Mouse (Mus musculus) liver, embryonic 14.5 days (tissue): ENCODE results near the gene Sdk2. TPM values are rescaled to one million over a fixed set of nuclear protein-coding genes. Genes with fewer than 3 reads are reported as not detected.

Experiments used
- ATAC-seq: fragments of 200-750 bp; cut with Nextera tagmentation; 2 replicates; pipeline ENCODE4 v1.8.0; 2017; ENCODE audit warnings: moderate number of reproducible peaks, mild to moderate bottlenecking, moderate library complexity; ENCODE audit not compliant: insufficient read depth
- DNase-seq, 3 experiments: peaks; one replicate each; pipeline ENCODE4 v3.0.0-alpha.2; 2012 to 2013; ENCODE audit warnings: low read depth in 3 of 3, low spot score in 3 of 3
- H3K27ac ChIP-seq: fragments of 300-500 bp; sonication (generic); 2 replicates; pipeline ENCODE4 v1.5.1; 2014; ENCODE audit warnings: moderate library complexity, mild to moderate bottlenecking, control low read depth, inconsistent platforms
- H3K27me3 ChIP-seq: fragments of 300-500 bp; sonication (generic); 2 replicates; pipeline ENCODE4 v1.6.1; 2014; ENCODE audit warnings: mild to moderate bottlenecking, low read length, moderate library complexity; ENCODE audit not compliant: control insufficient read depth, insufficient read depth
- H3K36me3 ChIP-seq: fragments of 300-500 bp; sonication (generic); replicated peaks from 2 replicates; pipeline ENCODE4 v1.6.1; 2014; ENCODE audit warnings: low read depth; ENCODE audit not compliant: control insufficient read depth, insufficient read depth
- H3K4me1 ChIP-seq, 2 experiments: fragments of 200-500 bp in 1 of 2; fragments of 300-500 bp in 1 of 2; sonication (generic) in 1 of 2; replicated peaks; 2 replicates each; pipeline ENCODE4 v1.6.1; 2012 to 2014; ENCODE audit warnings: antibody characterized with exemption in 1 of 2, inconsistent platforms in 1 of 2, low read length in 1 of 2; ENCODE audit not compliant: control insufficient read depth in 2 of 2, insufficient read depth in 2 of 2
- H3K4me2 ChIP-seq: fragments of 300-500 bp; sonication (generic); 2 replicates; pipeline ENCODE4 v1.6.1; 2014; ENCODE audit warnings: low read depth, mild to moderate bottlenecking, control low read depth, moderate library complexity
- H3K4me3 ChIP-seq, 2 experiments: fragments of 200-500 bp in 1 of 2; fragments of 300-500 bp in 1 of 2; sonication (generic) in 1 of 2; 2 replicates each; pipeline ENCODE4 v1.5.1; 2012 to 2014; ENCODE audit warnings: low read depth in 2 of 2, low read length in 2 of 2, mild to moderate bottlenecking in 2 of 2, control low read depth in 1 of 2, inconsistent platforms in 1 of 2, moderate library complexity in 1 of 2; ENCODE audit not compliant: insufficient read depth in 1 of 2
- H3K9ac ChIP-seq: fragments of 300-500 bp; sonication (generic); replicated peaks from 2 replicates; pipeline ENCODE4 v1.6.1; 2014; ENCODE audit warnings: mild to moderate bottlenecking, control low read depth, moderate library complexity
- H3K9me3 ChIP-seq: fragments of 300-500 bp; sonication (generic); 2 replicates; pipeline ENCODE4 v1.6.1; 2016; ENCODE audit warnings: low read length, mixed read lengths; ENCODE audit not compliant: control insufficient read depth
- CTCF ChIP-seq: IDR thresholded peaks from 2 replicates; pipeline ENCODE4 v1.5.1; 2016; ENCODE audit warnings: antibody characterized with exemption, low read depth, control low read depth
- EP300 ChIP-seq: IDR thresholded peaks from 2 replicates; pipeline ENCODE4 v1.6.1; 2016; ENCODE audit warnings: antibody characterized with exemption, low read depth
- WGBS: fragments of 180-500 bp; shearing (Covaris S2); extraction: QIAGEN DNeasy Blood & Tissue Kit; methylation state at CpG from one replicate; pipeline ENCODE4 v1.1.7; 2014; ENCODE audit not compliant: insufficient replicate concordance; 5-methylcytosine and 5-hydroxymethylcytosine counted together
- polyA plus RNA-seq, 2 experiments: library from polyadenylated mRNA; depleted of rRNA in 1 of 2; stranded (reverse) in 1 of 2; unstranded in 1 of 2; fragments of >200 nt; fragmentation: Nextera tagmentation in 1 of 2; extraction: Ambion mirVana in 1 of 2; gene quantifications; 2 replicates each; pipeline versions ENCODE4 v1.2.1 to v1.2.3; 2012 to 2014

Sdk2 gene
- polyA plus RNA-seq, 2 experiments = 0.09 to 0.13 TPM

GRCm38 (mm10) chr11:113737553-113737854 lies 329.3 kb downstream of the Sdk2 start:
- WGBS = 65% methylated on average over 3 of the region's 3 CpGs
- Histone ChIP-seq H3K27me3 (no peaks in the 10 kb centered on the region), H3K27ac (no peak overlapping the region), H3K9me3 (no peaks in the 10 kb centered on the region), H3K4me3 (no peak overlapping the region), H3K36me3 (peaks cover 3% of the 10 kb centered on the region; the same call in 1 of the 2 replicates), H3K4me1 (peaks cover 21 to 38% of the 10 kb centered on the region in 2 experiments), H3K4me2 (no peak overlapping the region), H3K9ac (no peak overlapping the region)
- DNase-seq (no peak), ATAC-seq (no peak)
- TF ChIP-seq CTCF (no peak), EP300 (no peak)

GRCm38 (mm10) chr11:113736848-113737552 lies 329.8 kb downstream of the Sdk2 start:
- WGBS = 74% methylated on average over 11 of the region's 11 CpGs
- no peaks in the 10 kb centered on the region for H3K27me3 ChIP-seq
- no peak overlapping the region for H3K4me3 ChIP-seq
- peaks cover 21 to 38% of the 10 kb centered on the region in 2 experiments for H3K4me1 ChIP-seq
- H3K9me3 ChIP-seq = no peaks in the 10 kb centered on the region
- TF ChIP-seq CTCF = no peak
- no peak for TF ChIP-seq EP300
- H3K27ac ChIP-seq = no peak overlapping the region
- no peak overlapping the region for H3K4me2 ChIP-seq
- peak; percentile 53 for ATAC-seq
- peaks cover 3% of the 10 kb centered on the region; the same call in 1 of the 2 replicates for H3K36me3 ChIP-seq
- no peak for DNase-seq
- no peak overlapping the region for H3K9ac ChIP-seq

GRCm38 (mm10) chr11:113735151-113735550 lies 331.7 kb downstream of the Sdk2 start:
- Histone ChIP-seq H3K4me3 (no peak overlapping the region), H3K9ac (no peak overlapping the region), H3K9me3 (no peaks in the 10 kb centered on the region), H3K4me1 (peaks cover 21 to 38% of the 10 kb centered on the region in 2 experiments), H3K4me2 (no peak overlapping the region), H3K27ac (no peak overlapping the region), H3K36me3 (peaks cover 3% of the 10 kb centered on the region; the same call in 1 of the 2 replicates), H3K27me3 (no peaks in the 10 kb centered on the region)
- ATAC-seq (no peak), DNase-seq (no peak)
- 81% methylated on average over 6 of the region's 6 CpGs for WGBS
- no peak for TF ChIP-seq CTCF

- Histone ChIP-seq H3K4me3 (no peak overlapping the region), H3K27ac (no peak overlapping the region; the same call in 1 of the 2 replicates)
These were observed 333.0 kb downstream of the Sdk2 start for GRCm38 (mm10) chr11:113733631-113734364.

GRCm38 (mm10) chr11:113731945-113732612 lies 334.8 kb downstream of the Sdk2 start:
- Histone ChIP-seq H3K36me3 (peaks cover 27% of the 10 kb centered on the region), H3K27ac (no peak overlapping the region), H3K27me3 (no peaks in the 10 kb centered on the region), H3K4me2 (no peak overlapping the region), H3K9ac (no peak overlapping the region), H3K9me3 (no peaks in the 10 kb centered on the region), H3K4me1 (peaks cover 15 to 25% of the 10 kb centered on the region in 2 experiments), H3K4me3 (no peak overlapping the region)
- ATAC-seq (no peak), DNase-seq (no peak)
- WGBS = 89% methylated on average over 10 of the region's 10 CpGs
- TF ChIP-seq CTCF (peak; percentile 42), EP300 (no peak)

More at GRCm38 (mm10) chr11:113733631-113734364, 333.0 kb downstream of the Sdk2 start:
- Histone ChIP-seq H3K4me2 (0 out of 2 replicates have a peak overlapping the region, but pooled peaks have one; percentile 13), H3K9me3 (no peaks in the 10 kb centered on the region), H3K27me3 (no peaks in the 10 kb centered on the region), H3K4me1 (peaks cover 21 to 33% of the 10 kb centered on the region in 2 experiments), H3K36me3 (peaks cover 10% of the 10 kb centered on the region), H3K9ac (no peak overlapping the region)
- WGBS = 57% methylated on average over 6 of the region's 6 CpGs
- ATAC-seq (peak; percentile 25; the same call in 1 of the 2 replicates), DNase-seq (no peak)
- no peak for TF ChIP-seq EP300
- no peak for TF ChIP-seq CTCF
